Mouse (Mus musculus) MEL (cell line): ENCODE results near the gene Mlip.

Experiments
- BHLHE40 ChIP-seq: IDR thresholded peaks from 2 replicates; pipeline ENCODE4 v1.6.1; 2012; ENCODE audit warnings: low read depth, mild to moderate bottlenecking, inconsistent platforms, low read length, improper control_type of control experiment, borderline replicate concordance
- CTCF ChIP-seq, 3 experiments: IDR thresholded peaks in 2 of 3; conservative IDR thresholded peaks in 1 of 3; 2 replicates each; pipeline ENCODE4 v1.5.1; 2011 to 2012; ENCODE audit warnings: low read length in 3 of 3, low read depth in 2 of 3, mild to moderate bottlenecking in 2 of 3, improper control_type of control experiment in 1 of 3, inconsistent platforms in 1 of 3, mixed read lengths in 1 of 3, moderate library complexity in 1 of 3; ENCODE audit not compliant: control insufficient read depth in 1 of 3, insufficient read depth in 1 of 3, poor library complexity in 1 of 3, severe bottlenecking in 1 of 3
- EP300 ChIP-seq, 2 experiments: IDR thresholded peaks; 2 replicates each; pipeline ENCODE4 v1.6.1; 2011; ENCODE audit warnings: improper control_type of control experiment in 2 of 2, low read length in 2 of 2, low read depth in 1 of 2, mild to moderate bottlenecking in 1 of 2
- KAT2A ChIP-seq: conservative IDR thresholded peaks from 2 replicates; pipeline ENCODE4 v1.6.1; 2012; ENCODE audit warnings: low read depth, low read length, improper control_type of control experiment, inconsistent platforms
- POLR2A ChIP-seq, 2 experiments: IDR thresholded peaks; 2 replicates each; pipeline ENCODE4 v1.6.1; 2011 to 2012; ENCODE audit warnings: low read length in 2 of 2, mild to moderate bottlenecking in 2 of 2, control low read depth in 1 of 2, improper control_type of control experiment in 1 of 2, low read depth in 1 of 2, moderate library complexity in 1 of 2; ENCODE audit not compliant: control insufficient read depth in 1 of 2, insufficient read depth in 1 of 2, poor library complexity in 1 of 2
- POLR2AphosphoS2 ChIP-seq: IDR thresholded peaks from 2 replicates; pipeline ENCODE4 v1.6.1; 2011; ENCODE audit warnings: low read length, improper control_type of control experiment
- TBP ChIP-seq: IDR thresholded peaks from 2 replicates; pipeline ENCODE4 v1.8.0; 2011; ENCODE audit warnings: low read depth, low read length, improper control_type of control experiment
- ZKSCAN1 ChIP-seq: IDR thresholded peaks from 2 replicates; pipeline ENCODE4 v1.6.1; 2012; ENCODE audit warnings: low read depth, mild to moderate bottlenecking, inconsistent platforms, low read length, improper control_type of control experiment, moderate library complexity

DNA sequence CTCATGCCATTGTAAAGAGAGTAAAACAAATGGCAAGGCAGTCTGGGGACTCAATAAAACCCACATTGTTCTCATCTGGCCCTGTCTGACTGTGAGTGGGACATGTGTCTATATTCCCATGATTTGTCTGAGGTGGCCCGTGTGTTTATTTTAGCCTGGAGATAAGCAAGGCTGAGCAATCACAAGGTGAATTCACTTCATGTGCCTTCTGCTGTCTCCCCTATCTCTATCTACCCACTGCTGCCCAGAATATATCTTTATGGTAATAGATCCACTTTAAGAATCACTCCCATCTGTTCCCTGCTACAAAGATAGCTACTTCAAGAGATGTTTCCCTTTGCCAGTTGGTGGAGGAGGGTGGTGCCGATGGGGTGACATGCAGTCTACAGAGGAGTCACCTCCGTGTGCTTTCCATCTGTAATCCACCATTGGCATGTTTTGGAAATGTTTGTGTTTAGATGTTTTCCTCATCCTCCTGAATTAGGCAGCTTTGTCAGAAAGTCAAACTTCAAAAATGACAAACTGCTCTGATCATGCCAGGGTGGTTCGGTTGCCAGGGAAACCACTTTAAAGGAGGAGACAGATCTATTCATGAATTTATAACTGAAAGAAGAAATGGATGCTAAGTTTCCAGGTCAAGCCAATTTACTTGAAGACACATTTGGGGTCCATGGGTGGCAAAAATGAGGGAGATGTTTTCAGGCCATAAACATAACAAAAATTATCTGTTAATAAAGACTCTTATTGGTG, 87.3 kb downstream of the Mlip start:
- TF ChIP-seq KAT2A (no peak), BHLHE40 (no peak), POLR2A (IDR thresholded peaks at IDR 0.05; ENCODE audit: control insufficient read depth in 1 of 2, insufficient read depth in 1 of 2, low read depth in 1 of 2, low read length in 2 of 2, poor library complexity in 1 of 2) (no peak), POLR2AphosphoS2 (no peak), ZKSCAN1 (no peak), EP300 (IDR thresholded peaks at IDR 0.05; ENCODE audit: low read depth in 1 of 2, low read length in 2 of 2) (no peak), TBP (no peak), CTCF (IDR thresholded peaks at IDR 0.05 in 2 of 3, conservative IDR thresholded peaks at IDR 0.05 in 1 of 3; ENCODE audit: control insufficient read depth in 1 of 3, insufficient read depth in 1 of 3, low read depth in 2 of 3, low read length in 3 of 3, poor library complexity in 1 of 3, severe bottlenecking in 1 of 3) (no peak)
